Mouse (Mus musculus): ENCODE results near the gene Actl7a.

Actl7a gene

DNA sequence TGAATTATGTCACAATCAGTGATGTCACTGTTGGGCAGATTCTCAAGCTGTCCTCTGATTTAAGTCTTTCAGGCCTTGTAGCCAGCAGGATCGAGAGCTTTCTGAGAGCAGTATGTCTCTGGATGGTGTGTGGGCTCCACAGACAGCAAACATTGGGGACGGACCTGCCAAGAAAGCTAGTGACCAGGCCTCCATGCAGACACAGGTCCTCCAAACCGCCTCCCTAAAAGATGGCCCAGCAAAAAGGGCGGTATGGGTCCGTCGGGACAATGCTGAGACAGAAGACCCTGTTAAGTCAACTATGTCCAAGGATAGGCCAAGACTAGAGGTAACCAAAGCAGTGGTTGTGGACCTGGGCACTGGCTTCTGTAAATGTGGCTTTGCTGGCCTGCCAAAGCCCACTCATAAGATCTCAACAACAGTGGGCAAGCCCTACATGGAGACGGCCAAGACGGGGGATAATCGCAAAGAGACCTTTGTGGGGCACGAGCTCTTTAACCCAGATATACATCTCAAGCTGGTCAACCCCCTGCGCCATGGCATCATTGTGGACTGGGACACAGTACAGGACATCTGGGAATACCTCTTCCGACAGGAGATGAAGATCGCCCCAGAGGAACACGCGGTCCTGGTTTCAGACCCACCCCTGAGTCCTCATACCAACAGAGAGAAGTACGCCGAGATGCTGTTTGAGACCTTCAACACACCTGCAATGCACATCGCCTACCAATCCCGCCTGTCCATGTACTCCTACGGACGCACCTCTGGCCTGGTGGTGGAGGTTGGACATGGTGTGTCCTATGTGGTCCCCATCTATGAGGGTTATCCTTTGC lies at the start of gene Actl7a:
TSS of gene Actl7a (plus strand) at position 51 of the 833 bp plus-strand sequence.
- no peak for DNase-seq (ENCODE audit: low read depth)

DNA sequence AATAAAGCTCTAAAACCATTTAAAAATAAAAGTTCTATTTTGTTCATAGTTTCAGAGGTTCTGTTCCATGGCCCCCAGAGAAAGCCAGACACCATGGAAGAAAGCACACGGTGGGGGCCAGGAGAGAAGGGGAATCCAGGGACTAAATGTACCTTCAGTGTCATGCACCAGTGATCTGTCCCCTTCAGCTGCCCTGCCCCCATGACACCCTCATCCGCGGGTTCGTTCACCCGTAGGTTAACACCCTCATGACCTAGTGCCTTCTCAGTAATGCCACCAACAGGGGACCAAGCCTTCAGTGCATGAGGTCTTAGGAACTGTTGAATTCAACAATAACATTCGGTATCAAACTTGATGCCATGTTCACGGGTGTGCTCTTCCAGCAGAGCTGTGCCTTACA lies 46.8 kb upstream of the Actl7a start:
- no peak for DNase-seq (ENCODE audit: low read depth)

DNA sequence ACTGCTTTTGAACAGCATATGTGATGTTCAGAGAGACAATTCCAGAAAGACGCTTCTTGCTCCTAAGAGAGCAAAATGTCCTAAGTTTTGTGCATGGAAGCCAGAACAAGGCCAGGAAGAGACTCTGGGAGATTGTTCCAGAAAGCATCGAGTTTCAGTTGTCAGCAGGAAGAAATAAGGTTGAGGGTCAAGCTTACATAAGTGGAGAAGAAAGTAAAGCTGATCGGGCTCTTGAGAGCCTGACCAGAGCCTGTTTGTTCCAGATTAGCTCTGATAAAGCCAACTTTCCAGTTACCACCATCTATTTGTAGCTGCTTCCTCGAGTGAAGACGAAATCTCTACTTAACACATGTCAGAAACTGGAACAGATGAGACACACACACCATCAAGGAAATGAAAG lies 44.5 kb upstream of the Actl7a start:
- peak; percentile 32 for DNase-seq (ENCODE audit: low read depth)

DNA sequence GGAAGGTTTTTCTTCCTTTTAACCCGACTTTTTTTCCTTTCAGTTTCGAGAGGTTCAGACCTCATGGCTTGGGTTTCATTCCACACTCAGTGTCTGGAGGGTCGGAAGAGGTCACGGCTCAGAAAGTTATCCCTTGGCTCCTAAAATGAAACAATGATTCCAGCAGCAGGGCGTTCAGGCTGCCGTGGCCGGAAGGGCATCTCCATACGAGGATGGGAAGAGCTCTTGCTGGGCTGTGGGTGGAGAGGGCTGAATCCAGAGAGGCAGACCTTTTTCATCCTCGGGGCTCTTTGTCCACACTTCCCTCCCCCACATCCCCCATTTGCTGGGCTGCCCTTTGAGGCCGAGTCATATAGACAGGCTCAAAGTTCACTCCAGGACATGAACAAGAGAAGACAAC lies 41.0 kb upstream of the Actl7a start:
- no peak for DNase-seq (ENCODE audit: low read depth)

DNA sequence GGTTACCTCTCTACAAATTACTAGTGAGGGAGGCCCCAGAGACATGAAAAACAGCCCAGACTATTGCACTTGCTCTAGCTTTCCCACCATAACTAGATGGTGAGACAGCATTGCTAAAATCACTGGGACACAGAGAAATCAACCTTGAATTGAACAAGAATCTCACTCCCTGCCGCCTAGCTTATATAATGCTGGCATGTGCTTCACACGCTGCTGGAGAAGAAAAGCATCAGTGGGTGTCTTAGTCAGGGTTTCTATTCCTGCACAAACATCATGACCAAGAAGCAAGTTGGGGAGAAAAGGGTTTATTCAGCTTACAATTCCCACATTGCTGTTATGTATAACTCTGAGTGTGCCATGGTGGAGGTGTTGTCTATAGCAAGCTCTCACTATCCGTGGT lies 30.1 kb upstream of the Actl7a start:
- DNase-seq (ENCODE audit: low read depth) = no peak

DNA sequence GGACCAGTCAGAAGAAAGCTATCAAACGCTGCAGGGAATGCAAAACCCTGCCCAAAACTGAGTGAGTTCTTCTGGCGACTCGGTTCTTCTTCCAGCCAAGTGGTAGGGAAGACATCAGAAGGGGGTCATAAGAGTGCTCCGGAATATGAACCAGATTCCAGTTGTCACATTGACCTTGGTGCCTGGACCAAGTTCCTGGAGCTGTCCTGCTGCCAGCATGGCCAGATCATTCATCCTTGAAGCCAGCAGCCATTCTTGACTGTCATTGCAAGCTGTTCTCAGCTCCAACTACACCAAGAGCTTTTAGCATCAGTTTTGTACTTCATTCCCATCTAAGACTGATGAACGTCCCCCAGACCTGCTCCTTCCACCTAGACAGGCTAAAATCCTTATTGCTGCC lies 26.4 kb upstream of the Actl7a start:
- no peak for DNase-seq (ENCODE audit: low read depth)

DNA sequence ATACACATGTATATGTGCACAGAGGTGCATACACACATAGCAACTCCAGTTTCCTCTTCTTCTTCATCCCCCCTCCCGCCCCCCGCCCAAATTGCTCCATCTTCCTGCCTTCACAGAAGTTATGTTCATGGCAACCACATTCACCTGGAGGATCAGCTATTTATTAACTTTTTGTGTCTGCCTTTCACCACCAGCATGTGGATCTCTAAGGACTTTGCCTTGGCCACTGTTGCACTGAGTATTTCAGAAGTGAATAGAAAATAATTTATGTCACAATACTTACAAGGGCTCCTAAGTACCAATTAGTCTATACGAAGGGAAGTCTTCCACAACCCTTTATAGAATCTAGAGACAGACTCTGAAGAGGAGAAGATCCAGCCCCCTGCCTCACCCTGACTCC lies 25.3 kb upstream of the Actl7a start:
- DNase-seq (ENCODE audit: low read depth) = no peak

DNA sequence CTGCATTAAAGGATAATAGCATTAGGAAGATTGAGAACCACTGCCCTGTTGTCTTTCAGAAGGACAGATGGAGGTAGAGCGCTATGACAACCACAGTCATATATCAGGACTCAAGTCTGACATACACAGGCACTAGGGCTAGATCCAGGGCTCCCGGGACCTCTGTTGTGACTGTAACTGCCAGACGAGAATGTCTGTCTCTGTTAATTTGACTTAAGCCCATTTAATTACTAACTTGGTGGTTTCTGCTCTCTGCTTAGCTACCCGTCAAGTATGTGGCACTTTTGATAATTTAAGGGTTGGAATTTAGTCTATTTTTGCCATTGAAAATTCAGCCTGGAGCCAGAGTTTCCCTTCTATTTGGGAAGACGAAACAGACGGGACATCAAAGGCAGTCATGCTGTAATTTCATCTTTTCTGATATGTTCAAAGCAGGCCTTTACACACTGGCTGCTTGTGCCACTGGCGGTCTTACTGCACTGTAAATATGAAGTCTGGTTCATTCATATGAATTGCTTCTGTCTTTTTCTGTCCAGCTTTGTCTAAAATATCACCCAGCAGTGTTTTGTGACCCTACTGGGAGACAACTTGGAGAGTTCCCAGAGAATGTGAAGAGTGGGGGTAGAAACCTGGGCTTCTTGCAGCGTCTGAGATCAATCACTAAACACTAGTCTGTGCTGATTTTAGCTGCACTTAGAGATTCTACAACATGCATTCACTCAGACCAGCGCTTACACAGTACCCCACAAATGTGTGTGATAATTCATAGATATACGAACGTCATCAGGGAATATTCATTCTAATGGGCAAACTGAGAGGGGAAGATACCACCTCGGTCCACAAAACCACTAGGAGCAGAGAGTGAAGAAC lies 24.4 kb upstream of the Actl7a start:
- DNase-seq (ENCODE audit: low read depth) = no peak

DNA sequence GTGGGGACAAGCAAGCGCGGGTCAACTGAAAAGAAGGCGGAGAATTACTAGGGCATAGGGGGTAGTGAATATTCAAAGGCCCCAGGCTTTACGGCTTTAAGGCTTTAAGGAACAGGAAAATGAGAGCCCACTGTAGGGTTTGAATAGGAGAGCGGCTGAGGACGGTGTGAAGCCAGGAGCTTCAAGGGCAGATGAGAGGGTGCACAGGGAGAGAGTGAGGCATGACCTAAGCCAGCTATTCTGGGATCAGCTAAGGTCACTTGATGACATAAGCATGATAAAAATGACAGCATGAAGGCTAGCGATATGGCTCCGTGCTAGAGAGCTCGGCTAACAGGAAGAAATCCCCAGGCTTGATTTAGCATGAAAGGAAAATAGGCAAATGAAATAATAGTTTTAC lies 23.8 kb upstream of the Actl7a start:
- DNase-seq (ENCODE audit: low read depth) = no peak

DNA sequence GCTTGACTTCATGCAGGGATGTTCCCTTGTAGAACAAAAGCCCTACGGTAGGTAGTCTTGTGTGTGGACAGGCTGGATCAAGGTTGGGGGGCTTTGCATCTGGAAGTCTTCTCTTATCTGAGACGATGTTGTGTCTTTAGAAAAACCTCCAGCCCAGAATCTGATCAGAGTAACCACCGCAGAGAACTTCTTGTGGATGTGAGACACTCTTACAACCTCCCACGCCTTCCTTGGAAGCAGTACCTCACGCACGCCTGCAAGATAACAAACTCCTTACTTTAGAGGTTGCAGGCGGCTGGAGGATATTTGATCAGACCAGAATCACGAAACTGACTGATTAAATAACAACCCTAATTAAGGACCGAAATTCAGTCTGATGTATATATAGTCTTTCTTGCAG lies 22.8 kb upstream of the Actl7a start:
- no peak for DNase-seq (ENCODE audit: low read depth)

DNA sequence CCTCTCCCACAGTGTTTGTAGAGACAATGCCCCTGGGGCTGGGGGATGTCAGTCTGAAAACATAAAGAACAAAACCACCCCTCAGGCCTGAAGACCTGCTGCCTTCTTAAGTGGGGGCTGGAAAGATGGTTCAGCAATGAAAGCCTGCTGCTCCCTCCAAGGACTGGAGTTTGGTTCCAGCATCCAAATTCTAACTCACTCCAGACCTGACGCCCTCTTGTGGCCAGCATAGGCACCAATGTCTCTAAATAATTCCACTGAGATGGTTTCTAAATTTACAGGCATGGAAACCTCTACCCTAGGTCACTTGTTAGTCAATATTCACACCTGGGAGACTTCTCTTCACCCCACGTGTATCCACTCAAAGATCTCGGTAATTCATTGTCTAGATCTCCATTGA lies 21.7 kb upstream of the Actl7a start:
- DNase-seq (ENCODE audit: low read depth) = peak; percentile 64

DNA sequence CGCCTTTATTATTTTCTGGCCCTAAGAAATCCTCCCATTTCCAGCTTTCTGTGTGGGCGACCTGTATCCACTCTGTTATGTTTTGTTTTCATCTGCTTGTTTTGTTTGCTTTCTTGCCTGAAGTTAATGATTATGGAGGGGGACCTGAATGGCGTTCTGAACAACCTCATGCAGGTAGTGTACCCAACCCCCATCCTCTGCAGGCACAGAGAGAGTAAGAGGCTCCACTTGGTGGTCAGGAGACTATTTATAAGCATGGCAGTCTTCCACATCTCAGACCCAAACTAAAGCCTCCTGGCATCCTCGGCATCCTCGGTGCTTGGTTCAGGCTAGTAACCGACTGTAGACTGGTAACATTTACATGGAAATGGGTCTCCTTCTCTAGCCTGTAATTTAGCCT lies 20.9 kb upstream of the Actl7a start:
- DNase-seq (ENCODE audit: low read depth) = no peak

DNA sequence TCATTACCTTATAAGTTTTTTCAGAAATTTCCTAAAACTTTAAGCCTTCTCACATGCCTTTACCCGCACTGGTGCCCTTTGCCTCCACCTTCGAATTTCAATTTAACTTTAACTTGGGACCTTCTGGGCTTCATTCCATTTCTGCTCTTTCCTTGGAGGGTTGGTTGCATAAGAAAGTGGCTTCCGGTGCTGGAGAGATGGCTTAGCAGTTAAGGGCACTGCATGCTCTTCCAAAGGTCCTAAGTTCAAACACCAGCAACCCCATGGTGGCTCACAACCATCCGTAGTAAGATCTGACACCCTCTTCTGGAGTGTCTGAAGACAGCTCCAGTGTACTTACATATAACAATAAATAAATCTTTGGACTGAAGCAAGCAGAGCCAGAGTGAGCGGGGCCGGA lies 20.0 kb upstream of the Actl7a start:
- DNase-seq (ENCODE audit: low read depth) = no peak

DNA sequence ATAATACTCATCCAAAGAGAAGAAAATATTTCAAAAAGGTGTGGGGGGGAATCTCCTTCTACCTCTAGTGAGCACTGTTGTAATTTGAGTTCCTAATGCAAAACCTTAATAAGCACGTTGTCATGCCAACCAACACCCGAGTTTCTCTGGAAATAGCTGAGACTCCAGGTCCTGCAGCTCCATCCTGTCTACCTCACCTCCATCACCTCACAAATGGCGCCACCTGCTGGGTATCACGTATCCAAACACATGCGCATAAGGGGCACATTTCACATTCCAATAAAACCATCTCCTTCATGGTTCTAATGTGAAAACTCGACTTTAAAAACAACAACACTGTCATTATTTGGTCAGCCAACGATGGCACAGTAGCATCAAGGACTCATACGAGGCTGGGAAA lies 17.4 kb upstream of the Actl7a start:
- peak; percentile 57 for DNase-seq (ENCODE audit: low read depth)

DNA sequence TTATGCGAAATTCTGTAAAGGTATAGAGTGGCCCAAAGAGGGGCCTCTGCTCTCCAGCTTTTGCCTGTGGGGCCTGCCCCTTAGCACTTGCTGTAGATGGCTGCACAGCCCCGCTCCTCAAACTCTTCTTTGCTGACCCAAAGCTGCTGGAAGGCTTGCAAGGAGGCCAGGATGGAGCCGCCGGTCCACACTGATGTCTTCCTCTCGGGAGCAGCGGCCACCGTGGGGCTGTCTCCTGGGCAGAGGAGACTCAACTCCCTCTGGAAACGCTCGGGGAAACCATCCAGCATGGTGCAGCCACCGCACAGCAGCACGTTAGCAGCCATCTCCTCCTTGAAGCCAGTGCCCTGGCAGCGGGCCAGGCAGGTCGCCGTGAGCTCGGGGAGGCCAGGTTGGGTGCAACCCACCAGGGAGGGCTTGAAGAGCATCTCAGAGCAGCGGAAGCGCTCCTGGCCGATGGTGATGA lies 3.2 kb upstream of the Actl7a start, which contains the start of gene Gm26657:
TSS of gene Gm26657 (plus strand) at position 51 of the 466 bp plus-strand sequence.
- DNase-seq (ENCODE audit: low read depth) = no peak

DNA sequence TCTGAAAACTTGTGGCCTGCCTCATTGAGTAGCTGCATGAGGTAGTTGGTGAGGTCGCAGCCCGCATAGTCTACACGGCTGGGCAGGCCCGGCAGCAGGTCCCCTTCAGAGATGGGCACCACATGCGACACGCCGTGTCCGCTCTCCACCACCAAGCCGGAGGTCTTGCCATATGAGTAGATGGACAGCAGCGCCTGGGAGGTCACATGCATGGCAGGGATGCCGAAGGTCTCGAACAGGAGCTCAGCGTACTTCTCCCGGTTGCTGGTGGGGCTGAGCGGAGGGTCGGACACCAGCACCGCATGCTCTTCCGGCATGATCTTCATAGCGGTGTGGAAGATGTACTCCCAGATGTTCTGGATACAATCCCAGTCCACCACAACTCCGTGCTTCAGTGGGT lies 2.6 kb upstream of the Actl7a start:
- no peak for DNase-seq (ENCODE audit: low read depth)

DNA sequence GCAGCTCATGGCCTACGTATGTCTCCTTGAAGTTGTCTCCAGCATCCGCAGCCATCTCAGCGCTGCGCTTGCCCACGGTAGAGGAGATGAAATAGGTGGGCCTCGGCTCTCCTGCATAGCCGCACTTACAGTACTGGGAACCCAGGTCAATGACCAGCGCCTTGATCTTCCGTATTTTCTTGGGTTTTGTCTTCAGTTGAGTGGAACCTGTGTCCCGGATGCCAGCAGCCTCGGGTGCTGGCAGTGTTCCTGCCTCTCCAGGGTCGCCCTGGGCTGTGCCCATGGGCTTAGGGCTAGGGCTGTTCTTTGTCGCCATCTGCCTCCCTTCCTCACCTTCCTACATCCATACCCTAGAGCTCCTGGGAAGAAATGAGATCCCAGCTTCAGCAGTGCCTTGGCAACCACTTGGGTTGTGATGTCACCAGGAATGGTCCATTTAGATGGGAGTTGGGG lies 2.1 kb upstream of the Actl7a start, which contains the start of gene Actl7b:
TSS of gene Actl7b (minus strand) at position 403 of the 453 bp plus-strand sequence.
- DNase-seq (ENCODE audit: low read depth) = no peak

DNA sequence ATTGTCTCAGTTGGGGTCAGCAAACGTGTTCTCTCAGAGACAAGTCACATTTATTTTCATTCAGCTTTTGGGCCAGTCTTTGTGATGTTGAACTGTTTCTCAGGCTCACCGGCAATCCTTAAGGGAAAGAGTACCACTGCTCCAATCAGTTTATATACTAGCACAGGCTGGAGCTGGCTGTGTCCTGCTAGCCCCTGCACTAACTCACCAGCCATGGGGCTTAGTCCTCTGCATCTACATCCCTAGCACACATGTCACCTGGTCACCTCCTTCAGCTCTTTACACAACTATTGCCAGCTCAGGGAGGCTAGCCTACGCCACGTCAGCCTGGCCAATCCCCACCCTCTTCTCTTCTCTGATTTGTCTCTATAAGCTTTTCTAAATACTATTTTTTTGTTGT lies 515 bp upstream of the Actl7a start:
- DNase-seq (ENCODE audit: low read depth) = no peak

DNA sequence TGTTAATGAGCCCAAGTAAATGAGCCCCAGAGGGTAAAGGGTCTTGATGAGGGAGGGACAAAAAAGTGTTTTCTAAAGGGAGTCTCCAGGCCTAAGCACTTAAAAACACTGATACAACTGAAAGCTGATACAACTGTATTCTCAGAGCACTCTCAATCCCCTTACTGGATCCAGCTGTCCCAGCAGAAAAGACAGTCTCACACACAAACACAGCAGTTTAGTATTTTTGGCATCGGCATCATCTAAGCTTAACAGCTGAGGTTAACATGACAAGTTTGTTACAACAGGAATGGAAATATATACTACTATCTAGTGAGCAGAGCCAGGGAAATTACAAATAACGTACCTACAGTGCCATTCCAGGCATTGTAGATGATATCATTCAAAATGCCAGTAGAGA lies 3.1 kb downstream of the Actl7a start:
- DNase-seq (ENCODE audit: low read depth) = no peak

DNA sequence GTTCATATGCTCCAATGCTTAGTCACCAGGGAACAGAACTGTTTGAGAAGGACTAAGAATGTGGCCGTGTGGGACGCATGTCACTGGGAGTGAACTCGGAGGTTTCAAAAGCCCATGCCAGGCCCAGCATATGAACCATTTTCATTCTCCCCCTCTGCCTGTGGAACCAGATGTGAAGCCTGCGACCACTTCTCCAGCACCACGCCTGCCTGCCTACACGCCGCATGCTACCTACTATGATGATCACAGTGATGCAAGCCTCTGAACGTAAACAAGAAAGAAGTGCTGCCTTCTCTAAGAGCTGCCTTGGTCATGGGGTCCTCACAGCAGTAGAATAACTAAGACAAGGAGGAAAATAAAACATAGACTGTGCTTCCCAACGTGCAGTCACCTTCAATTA lies 4.2 kb downstream of the Actl7a start:
- DNase-seq (ENCODE audit: low read depth) = no peak

DNA sequence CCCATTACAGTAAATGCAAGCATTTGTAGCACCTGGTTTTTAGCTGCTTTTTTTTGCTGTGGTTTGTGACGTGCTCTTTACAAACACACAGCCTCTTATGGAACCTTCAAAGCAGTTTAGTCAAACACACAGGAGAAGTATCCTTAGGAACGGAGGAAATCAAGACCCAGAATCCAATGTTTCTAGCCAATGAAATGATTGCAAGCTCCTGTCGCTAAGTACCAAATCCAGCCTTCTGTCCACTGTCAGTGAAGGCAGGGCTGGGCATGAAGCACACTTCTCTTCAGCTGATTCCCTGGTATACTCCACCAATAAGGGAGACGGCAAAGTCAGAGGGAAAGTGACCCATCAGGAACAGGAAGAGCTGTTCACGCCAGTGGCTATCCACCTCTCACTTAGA lies 12.8 kb downstream of the Actl7a start:
- no peak for DNase-seq (ENCODE audit: low read depth)

DNA sequence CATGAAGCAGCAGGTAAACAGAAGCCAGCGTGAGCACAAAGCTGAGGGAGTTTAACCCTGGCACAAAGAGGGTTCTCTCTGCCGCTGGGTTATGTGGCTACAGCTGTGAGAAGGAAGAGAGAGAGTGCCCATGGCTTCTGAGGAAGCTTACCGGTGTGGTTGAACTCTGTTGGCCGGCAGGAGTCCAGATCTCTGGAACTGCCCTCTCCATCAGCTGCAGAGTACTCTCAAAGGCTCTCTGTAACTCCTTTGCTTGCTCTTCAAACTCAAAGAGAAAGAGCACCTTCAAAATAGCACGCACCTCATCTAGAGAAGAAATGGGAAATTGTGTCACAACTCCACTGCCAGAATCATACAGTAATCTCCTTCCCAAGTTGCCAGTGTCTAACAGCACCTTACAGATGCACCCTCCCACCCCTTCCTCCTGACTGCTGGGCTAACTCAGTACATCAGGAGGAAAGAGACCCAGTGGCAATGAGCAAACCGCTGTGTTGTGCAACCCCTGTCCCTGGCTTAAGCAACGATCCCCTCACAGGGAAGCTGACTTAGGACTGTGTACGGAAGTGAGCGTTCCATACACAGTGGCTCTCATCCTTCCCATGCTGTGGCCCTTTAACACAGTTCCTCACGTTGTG lies 13.9 kb downstream of the Actl7a start:
- DNase-seq (ENCODE audit: low read depth) = no peak

Measured in NIH3T3 (cell line).